Mouse (Mus musculus): ENCODE measurements around the gene Ube2g1.
A peak's percentile ranks its signal among the peaks of the same experiment; 100 is the strongest.

DNA sequence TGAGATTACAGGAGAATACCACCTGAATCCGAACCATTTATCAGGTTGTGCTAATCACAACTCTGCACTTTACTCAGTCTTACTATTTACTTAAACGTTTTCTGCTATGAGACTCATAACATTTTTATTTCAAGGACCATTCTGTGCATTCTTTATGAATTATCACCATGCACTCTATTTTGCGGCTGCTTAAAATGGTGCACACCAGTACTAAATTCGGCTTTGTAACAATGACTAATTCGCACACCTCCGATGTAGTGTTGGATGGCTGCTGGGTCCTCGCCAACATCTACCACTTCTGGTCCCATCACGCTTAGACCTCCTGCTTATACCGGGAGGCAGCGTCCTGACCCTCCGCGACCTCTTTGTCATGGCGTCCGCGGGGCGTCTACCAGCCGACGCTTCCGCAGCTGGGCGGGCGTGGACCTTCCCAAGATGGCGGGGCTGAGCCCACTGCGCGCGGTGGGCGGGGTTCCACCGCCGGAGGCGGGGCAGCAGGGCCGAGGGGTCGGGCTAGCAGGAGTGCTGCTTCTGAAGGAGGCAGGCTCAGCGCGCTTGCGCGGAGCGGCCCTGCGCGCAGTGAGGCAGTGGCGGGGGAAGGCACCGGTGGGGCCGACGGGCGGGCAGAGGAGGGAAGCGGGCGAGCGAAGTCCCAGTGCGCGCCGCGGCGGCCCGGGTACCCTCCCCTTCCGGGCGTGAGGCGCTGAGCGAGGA is at the start of gene Ube2g1:
- TF ChIP-seq CTCF (IDR thresholded peaks at IDR 0.05), result no peak
- peak; percentile 76; the same call in 1 of the 2 replicates for TF ChIP-seq EP300 (IDR thresholded peaks at IDR 0.05; ENCODE audit: insufficient read depth, low read depth, low read length)

All from heart, adult 2 months (tissue).